Mouse (Mus musculus) neural tube, embryonic 14.5 days (tissue): ENCODE results near the gene Kcnb1. TPM values are rescaled to one million over a fixed set of nuclear protein-coding genes. Genes with fewer than 3 reads are reported as not detected.

Experiments
- ATAC-seq: fragments of 200-750 bp; cut with Nextera tagmentation; 2 replicates; pipeline ENCODE4 v1.8.0; 2017; ENCODE audit warnings: low read depth, mild to moderate bottlenecking, moderate TSS enrichment, moderate library complexity
- H3K27ac ChIP-seq: fragments of 300-500 bp; sonication (generic); 2 replicates; pipeline ENCODE4 v1.5.1; 2014; ENCODE audit warnings: low read depth, mild to moderate bottlenecking, control low read depth, low read length, moderate library complexity, mixed read lengths
- H3K27me3 ChIP-seq: fragments of 300-500 bp; sonication (generic); 2 replicates; pipeline ENCODE4 v1.6.1; 2014; ENCODE audit warnings: low read length; ENCODE audit not compliant: control insufficient read depth, insufficient read depth
- H3K36me3 ChIP-seq: fragments of 300-500 bp; sonication (generic); 2 replicates; pipeline ENCODE4 v1.6.1; 2014; ENCODE audit warnings: low read length, mixed read lengths; ENCODE audit not compliant: control insufficient read depth, insufficient read depth
- H3K4me1 ChIP-seq: fragments of 300-500 bp; sonication (generic); 2 replicates; pipeline ENCODE4 v1.6.1; 2014; ENCODE audit warnings: low read length; ENCODE audit not compliant: control insufficient read depth, insufficient read depth
- H3K4me2 ChIP-seq: fragments of 300-500 bp; sonication (generic); 2 replicates; pipeline ENCODE4 v1.6.1; 2014; ENCODE audit warnings: mild to moderate bottlenecking, low read depth, low read length, control low read depth
- H3K4me3 ChIP-seq: fragments of 300-500 bp; sonication (generic); 2 replicates; pipeline ENCODE4 v1.5.1; 2014; ENCODE audit warnings: low read depth, low read length, control low read depth, mixed read lengths
- H3K9ac ChIP-seq: fragments of 300-500 bp; sonication (generic); replicated peaks from 2 replicates; pipeline ENCODE4 v1.6.1; 2014; ENCODE audit warnings: low read depth, mild to moderate bottlenecking, control low read depth, low read length, mixed read lengths
- H3K9me3 ChIP-seq: fragments of 300-500 bp; sonication (generic); 2 replicates; pipeline ENCODE4 v1.6.1; 2016; ENCODE audit warnings: low read length; ENCODE audit not compliant: control insufficient read depth
- WGBS: fragments of 180-500 bp; shearing (Covaris S2); extraction: QIAGEN DNeasy Blood & Tissue Kit; methylation state at CpG from one replicate; pipeline ENCODE4 v1.1.7; 2014; 5-methylcytosine and 5-hydroxymethylcytosine counted together
- polyA plus RNA-seq: library from polyadenylated mRNA; unstranded; fragments of >200 nt; fragmentation: Nextera tagmentation; extraction: Ambion mirVana; gene quantifications from 2 replicates; pipeline ENCODE4 v1.2.1, GENCODE M21; 2014

Kcnb1 gene
- polyA plus RNA-seq, 1 experiment from 2014 or later = 5.4 TPM

GRCm38 (mm10) chr2:167048698-167049358 is 141.1 kb downstream of the Kcnb1 start:
- Histone ChIP-seq H3K36me3 (peaks cover 56% of the 10 kb centered on the region), H3K27me3 (no peaks in the 10 kb centered on the region), H3K4me2 (no peak overlapping the region), H3K4me1 (peaks cover 4% of the 10 kb centered on the region; the same call in 1 of the 2 replicates), H3K27ac (no peak overlapping the region), H3K9me3 (no peaks in the 10 kb centered on the region), H3K4me3 (no peak overlapping the region), H3K9ac (no peak overlapping the region)
- 93% methylated on average over 8 of the region's 8 CpGs for WGBS
- no peak for ATAC-seq

DNA sequence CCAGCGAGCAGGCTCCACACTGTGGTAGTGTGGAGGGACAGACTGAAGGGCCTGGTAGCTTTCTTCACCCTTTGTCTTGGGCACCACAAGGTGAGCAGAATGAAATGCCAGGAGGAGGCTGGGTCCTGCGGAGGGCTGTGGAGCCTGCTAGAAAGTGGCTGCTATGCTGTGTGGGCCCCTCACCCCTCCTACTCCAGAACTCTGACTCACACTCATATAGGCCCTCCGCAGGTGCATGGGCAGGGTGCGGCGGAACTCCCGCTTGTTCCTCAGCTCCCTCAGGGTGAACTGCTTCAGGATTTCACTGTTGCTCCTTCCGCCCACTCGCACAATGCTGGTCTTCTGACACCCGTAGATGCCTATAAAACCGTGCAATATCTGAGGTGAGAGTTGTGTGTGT is 141.7 kb downstream of the Kcnb1 start:
- no peaks in the 10 kb centered on the region for H3K9me3 ChIP-seq
- H3K4me1 ChIP-seq = peaks cover 3% of the 10 kb centered on the region; the same call in 1 of the 2 replicates
- ATAC-seq = no peak
- no peak overlapping the region for H3K4me3 ChIP-seq
- H3K27me3 ChIP-seq = no peaks in the 10 kb centered on the region
- H3K9ac ChIP-seq = no peak overlapping the region
- H3K27ac ChIP-seq = no peak overlapping the region
- H3K4me2 ChIP-seq = no peak overlapping the region
- 96% methylated on average over 10 of the region's 10 CpGs for WGBS
- peaks cover 60% of the 10 kb centered on the region for H3K36me3 ChIP-seq

Other genes with a start within 250 kb of the Kcnb1 start
- gene Stau1, start 193.9 kb downstream of the Kcnb1 start, polyA plus RNA-seq = 104 and 112 TPM in 2 replicates
- gene Ddx27, start 175.0 kb downstream of the Kcnb1 start, polyA plus RNA-seq = 28.8 and 33.9 TPM in 2 replicates
- 8.3 and 11.1 TPM in 2 replicates for gene Znfx1, start 127.1 kb downstream of the Kcnb1 start, polyA plus RNA-seq
- 1.9 and 5.9 TPM in 2 replicates for gene Ptgis, start 50.4 kb upstream of the Kcnb1 start, polyA plus RNA-seq
- gene B4galt5, start 159.0 kb upstream of the Kcnb1 start, polyA plus RNA-seq = 22.6 and 31.5 TPM in 2 replicates
- gene Slc9a8, start 231.6 kb upstream of the Kcnb1 start, polyA plus RNA-seq = 22.9 and 25.9 TPM in 2 replicates